Mouse (Mus musculus): Measurements from ENCODE around the gene Rpl9-ps6. TPM values are rescaled to one million over a fixed set of nuclear protein-coding genes. Genes with fewer than 3 reads are reported as not detected.
"Not testable (repeated sequence)": the region's sequence is repeated elsewhere in the genome, so short reads cannot be mapped to it uniquely, and the experiment has no call there.

Rpl9-ps6 gene
- polyA plus RNA-seq, 1 experiment: 27.8 TPM

DNA sequence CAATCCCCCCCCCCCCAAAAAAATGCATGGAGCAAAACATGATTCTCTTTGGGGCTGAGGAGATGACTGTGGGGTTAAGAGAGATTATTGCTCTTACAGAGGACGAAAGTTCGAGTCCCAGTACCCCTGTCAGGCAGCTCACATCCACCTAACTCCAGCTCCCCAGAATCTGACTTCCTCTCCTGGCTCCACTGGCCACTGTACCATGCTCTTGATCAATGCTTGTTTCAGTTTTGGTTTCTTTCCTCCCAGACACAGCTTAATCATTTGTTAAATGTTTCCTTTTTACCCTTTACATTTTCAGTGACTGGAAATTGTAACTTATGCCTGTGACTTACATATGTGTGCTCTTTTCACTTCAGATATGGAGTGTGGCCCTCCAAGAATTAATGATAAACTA lies 24.6 kb upstream of the Rpl9-ps6 start:
- no peak for DNase-seq
- H3K27me3 ChIP-seq (ENCODE audit: control insufficient read depth, insufficient read depth, low read length): no peaks in the 10 kb centered on the region
- H3K27ac ChIP-seq (ENCODE audit: insufficient read depth, low read length): no peak overlapping the region
- no peak overlapping the region for H3K4me3 ChIP-seq (replicated peaks; ENCODE audit: insufficient read depth, low read depth, low read length)
- WGBS: 94% methylated on average over 2 of the region's 2 CpGs
- TF ChIP-seq CTCF (IDR thresholded peaks at IDR 0.05; ENCODE audit: borderline replicate concordance, insufficient read depth, low read depth, low read length) (no peak), POLR2A (IDR thresholded peaks at IDR 0.05; ENCODE audit: borderline replicate concordance, insufficient read depth, low read length) (no peak)
- 0 out of 2 replicates have a peak, but pooled peaks cover 3% of the 10 kb centered on the region for H3K4me1 ChIP-seq (ENCODE audit: control insufficient read depth, insufficient read depth, low read length)

DNA sequence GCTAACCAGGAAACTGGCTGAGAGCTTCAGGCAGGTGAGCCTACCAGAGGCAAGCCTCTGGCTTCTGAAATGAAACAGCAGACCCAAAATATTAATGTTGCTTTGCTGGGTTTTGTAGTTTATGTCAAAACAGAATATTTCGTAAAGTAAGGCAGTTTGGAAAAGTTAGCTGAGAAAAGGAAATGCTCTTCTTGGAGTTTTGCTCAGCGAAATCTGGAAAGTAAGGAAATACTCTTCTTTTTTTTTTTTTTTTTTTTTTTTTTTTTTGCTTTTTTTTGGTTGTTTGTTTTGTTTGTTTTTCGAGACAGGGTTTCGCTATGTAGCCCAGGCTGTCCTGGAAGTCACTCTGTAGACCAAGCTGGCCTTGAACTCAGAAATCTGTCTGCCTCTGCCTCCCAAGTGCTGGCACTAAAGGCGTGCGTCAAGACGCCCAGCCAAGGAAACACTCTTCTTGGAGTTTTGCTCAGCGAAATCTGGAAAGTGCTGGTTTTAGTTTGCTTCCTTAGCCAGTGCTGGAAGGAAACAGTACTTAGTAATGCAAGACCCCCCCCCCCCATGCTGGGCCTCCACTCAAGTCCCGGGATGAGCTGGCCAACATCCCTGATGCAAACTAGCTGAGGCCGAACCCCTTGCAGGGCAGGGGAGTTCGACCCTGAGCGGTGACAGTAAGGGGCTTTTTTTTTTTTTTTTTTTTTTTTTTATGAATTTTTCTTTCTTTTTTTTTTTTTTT lies 23.0 kb upstream of the Rpl9-ps6 start:
- TF ChIP-seq CTCF (IDR thresholded peaks at IDR 0.05; ENCODE audit: borderline replicate concordance, insufficient read depth, low read depth, low read length): no peak
- TF ChIP-seq POLR2A (IDR thresholded peaks at IDR 0.05; ENCODE audit: borderline replicate concordance, insufficient read depth, low read length): no peak
- Histone ChIP-seq H3K4me3 (replicated peaks; ENCODE audit: insufficient read depth, low read depth, low read length) (no peak overlapping the region), H3K27me3 (ENCODE audit: control insufficient read depth, insufficient read depth, low read length) (no peaks in the 10 kb centered on the region), H3K27ac (ENCODE audit: insufficient read depth, low read length) (no peak overlapping the region), H3K4me1 (ENCODE audit: control insufficient read depth, insufficient read depth, low read length) (peaks cover 5% of the 10 kb centered on the region; the same call in 1 of the 2 replicates)
- 80% methylated on average over 12 of the region's 12 CpGs for WGBS
- no peak for DNase-seq

DNA sequence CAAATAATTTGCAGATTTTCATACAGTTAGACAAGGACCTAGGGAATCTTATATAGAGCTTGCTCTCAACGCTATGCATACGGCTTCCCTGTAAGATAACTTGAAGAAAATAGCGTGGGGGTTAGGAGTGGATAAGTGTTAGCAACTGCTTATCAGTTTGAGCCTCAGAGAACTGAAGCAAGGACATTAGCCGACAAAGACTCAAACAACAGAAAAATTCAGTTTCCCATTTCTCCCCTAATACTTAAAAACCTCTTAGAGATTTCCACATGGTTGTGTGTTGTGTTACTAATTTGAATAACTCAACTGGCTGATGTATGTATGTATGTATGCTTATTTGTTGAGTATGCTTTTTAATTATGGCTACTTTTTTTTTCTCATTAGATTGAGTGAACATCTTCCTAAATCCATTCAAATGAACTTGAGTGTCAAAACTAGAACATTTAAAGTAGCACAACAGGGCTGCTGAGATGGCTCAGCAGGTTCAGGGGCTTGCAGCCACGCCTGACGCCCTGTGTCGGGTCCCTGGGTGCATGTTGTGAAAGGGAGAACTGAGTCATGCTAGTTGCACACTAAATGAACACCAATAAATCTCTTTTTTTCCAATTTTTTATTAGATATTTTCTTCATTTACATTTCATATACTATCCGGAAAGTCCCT lies 21.3 kb upstream of the Rpl9-ps6 start:
- Histone ChIP-seq H3K4me3 (replicated peaks; ENCODE audit: insufficient read depth, low read depth, low read length) (no peak overlapping the region), H3K4me1 (ENCODE audit: control insufficient read depth, insufficient read depth, low read length) (peaks cover 5% of the 10 kb centered on the region; the same call in 1 of the 2 replicates), H3K27me3 (ENCODE audit: control insufficient read depth, insufficient read depth, low read length) (no peaks in the 10 kb centered on the region), H3K27ac (ENCODE audit: insufficient read depth, low read length) (no peak overlapping the region)
- WGBS: 84% methylated on average over 8 of the region's 8 CpGs
- no peak for TF ChIP-seq POLR2A (IDR thresholded peaks at IDR 0.05; ENCODE audit: borderline replicate concordance, insufficient read depth, low read length)
- no peak for TF ChIP-seq CTCF (IDR thresholded peaks at IDR 0.05; ENCODE audit: borderline replicate concordance, insufficient read depth, low read depth, low read length)
- DNase-seq: no peak

- under 1% methylated on average over 47 of the region's 47 CpGs for WGBS
- TF ChIP-seq CTCF (IDR thresholded peaks at IDR 0.05; ENCODE audit: borderline replicate concordance, insufficient read depth, low read depth, low read length): peak; percentile 24; the same call in 1 of the 2 replicates
Measured at GRCm38 (mm10) chr19:32486106-32486724, 19.8 kb upstream of the Rpl9-ps6 start.

DNA sequence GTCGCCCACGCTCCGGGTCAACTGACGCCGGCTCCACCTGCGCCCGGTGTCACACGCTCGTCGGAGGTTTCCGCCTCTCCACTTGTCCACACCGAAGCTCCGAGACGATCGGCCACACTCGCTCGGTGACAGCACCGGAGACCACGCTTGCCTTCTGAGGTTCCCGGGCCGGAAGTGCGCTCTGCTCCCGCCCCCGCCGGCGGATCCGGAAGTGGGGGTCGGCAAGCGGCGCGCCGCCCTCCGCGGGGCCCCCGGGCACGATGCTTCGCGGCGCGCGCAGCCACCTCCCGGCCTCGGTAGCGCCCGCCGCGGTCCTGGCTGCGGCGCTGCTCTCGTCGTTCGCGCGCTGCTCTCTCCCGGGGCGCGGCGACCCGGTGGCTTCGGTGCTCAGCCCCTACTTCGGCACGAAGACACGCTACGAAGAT lies 19.3 kb upstream of the Rpl9-ps6 start, which contains the start of gene Minpp1:
Minpp1 (plus strand) TSS at position 89 of the 425 bp plus-strand sequence.
- DNase-seq: peak; percentile 84 to 85
- TF ChIP-seq POLR2A (IDR thresholded peaks at IDR 0.05; ENCODE audit: borderline replicate concordance, insufficient read depth, low read length): peak; percentile 72; the same call in 1 of the 2 replicates
- no peak for TF ChIP-seq CTCF (IDR thresholded peaks at IDR 0.05; ENCODE audit: borderline replicate concordance, insufficient read depth, low read depth, low read length)
- peak within 1 kb of the TSS; percentile 99 for H3K4me3 ChIP-seq (replicated peaks; ENCODE audit: insufficient read depth, low read depth, low read length)
- WGBS: under 1% methylated on average over 61 of the region's 64 CpGs
- H3K27ac ChIP-seq (ENCODE audit: insufficient read depth, low read length): peak within 1 kb of the TSS; percentile 89
- no peaks in the 10 kb centered on the region; the same call in 1 of the 2 replicates for H3K27me3 ChIP-seq (ENCODE audit: control insufficient read depth, insufficient read depth, low read length)
- H3K4me1 ChIP-seq (ENCODE audit: control insufficient read depth, insufficient read depth, low read length): peaks cover 5% of the 10 kb centered on the region; the same call in 1 of the 2 replicates

More at GRCm38 (mm10) chr19:32486106-32486724, 19.8 kb upstream of the Rpl9-ps6 start:
- not testable (repeated sequence) for H3K27me3 ChIP-seq (ENCODE audit: control insufficient read depth, insufficient read depth, low read length); H3K4me1 ChIP-seq (ENCODE audit: control insufficient read depth, insufficient read depth, low read length)
- Histone ChIP-seq H3K4me3 (replicated peaks; ENCODE audit: insufficient read depth, low read depth, low read length) (peak overlapping the region; percentile 99), H3K27ac (ENCODE audit: insufficient read depth, low read length) (peak overlapping the region; percentile 89)
- peak in 1 of 2 experiments; percentile 61 for DNase-seq

GRCm38 (mm10) chr19:32484941-32485660 lies 18.7 kb upstream of the Rpl9-ps6 start:
- H3K27me3 ChIP-seq (ENCODE audit: control insufficient read depth, insufficient read depth, low read length): no peaks in the 10 kb centered on the region; the same call in 1 of the 2 replicates
- TF ChIP-seq CTCF (IDR thresholded peaks at IDR 0.05; ENCODE audit: borderline replicate concordance, insufficient read depth, low read depth, low read length) (no peak), POLR2A (IDR thresholded peaks at IDR 0.05; ENCODE audit: borderline replicate concordance, insufficient read depth, low read length) (no peak)
- no peak for DNase-seq
- WGBS: 16% methylated on average over 13 of the region's 13 CpGs
- peak overlapping the region; percentile 89 for H3K27ac ChIP-seq (ENCODE audit: insufficient read depth, low read length)
- peaks cover 5% of the 10 kb centered on the region; the same call in 1 of the 2 replicates for H3K4me1 ChIP-seq (ENCODE audit: control insufficient read depth, insufficient read depth, low read length)
- peak overlapping the region; percentile 99 for H3K4me3 ChIP-seq (replicated peaks; ENCODE audit: insufficient read depth, low read depth, low read length)

DNA sequence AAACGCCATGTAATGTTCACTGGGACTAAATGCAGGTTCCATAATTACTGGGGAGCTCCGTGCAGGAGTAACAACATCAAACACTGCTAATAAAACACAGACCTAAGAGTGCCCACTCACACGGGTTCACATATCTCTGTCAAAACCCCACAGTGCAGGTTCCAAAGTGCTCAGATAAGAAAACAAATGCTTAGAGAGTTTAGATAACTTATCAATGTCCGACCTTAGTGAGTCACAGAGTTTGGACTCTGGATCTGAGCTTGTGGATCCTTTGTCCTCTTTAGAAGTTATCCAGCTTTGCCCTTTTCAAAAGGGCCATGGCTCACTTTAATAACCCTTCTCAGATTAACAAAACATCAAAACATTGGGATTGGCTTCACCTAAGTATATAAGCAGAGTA lies 15.1 kb upstream of the Rpl9-ps6 start:
- WGBS: 79% methylated on average over 4 of the region's 4 CpGs
- peaks cover 3% of the 10 kb centered on the region; the same call in 1 of the 2 replicates for H3K4me1 ChIP-seq (ENCODE audit: control insufficient read depth, insufficient read depth, low read length)
- no peaks in the 10 kb centered on the region; the same call in 1 of the 2 replicates for H3K27me3 ChIP-seq (ENCODE audit: control insufficient read depth, insufficient read depth, low read length)
- no peak overlapping the region for H3K27ac ChIP-seq (ENCODE audit: insufficient read depth, low read length)
- TF ChIP-seq POLR2A (IDR thresholded peaks at IDR 0.05; ENCODE audit: borderline replicate concordance, insufficient read depth, low read length): no peak
- no peak for TF ChIP-seq CTCF (IDR thresholded peaks at IDR 0.05; ENCODE audit: borderline replicate concordance, insufficient read depth, low read depth, low read length)
- H3K4me3 ChIP-seq (replicated peaks; ENCODE audit: insufficient read depth, low read depth, low read length): no peak overlapping the region
- DNase-seq: no peak
